Mouse (Mus musculus): ENCODE measurements around the gene Inpp5d.
"Not testable (repeated sequence)": the region's sequence is repeated elsewhere in the genome, so short reads cannot be mapped to it uniquely, and the experiment has no call there.

The Inpp5d gene

GRCm38 (mm10) chr1:87658937-87659617 lies 39.0 kb downstream of the Inpp5d start:
- DNase-seq, result no peak

- DNase-seq, result no peak
Measured at GRCm38 (mm10) chr1:87659618-87659960, 39.5 kb downstream of the Inpp5d start.

GRCm38 (mm10) chr1:87660740-87661139 lies 40.6 kb downstream of the Inpp5d start:
- DNase-seq, result no peak

- no peak for DNase-seq
Measured at GRCm38 (mm10) chr1:87663992-87664391, 43.9 kb downstream of the Inpp5d start.

GRCm38 (mm10) chr1:87667006-87667405 lies 46.9 kb downstream of the Inpp5d start:
- no peak for DNase-seq

GRCm38 (mm10) chr1:87668300-87668699 lies 48.2 kb downstream of the Inpp5d start:
- no peak for DNase-seq

- DNase-seq, result no peak
Measured at GRCm38 (mm10) chr1:87671483-87671882, 51.4 kb downstream of the Inpp5d start.

- DNase-seq, result no peak
Measured at GRCm38 (mm10) chr1:87673822-87674604, 53.9 kb downstream of the Inpp5d start.

GRCm38 (mm10) chr1:87676006-87676405 lies 55.9 kb downstream of the Inpp5d start:
- DNase-seq, result no peak

GRCm38 (mm10) chr1:87679089-87679488 lies 59.0 kb downstream of the Inpp5d start:
- DNase-seq, result no peak

- no peak for DNase-seq
Measured at GRCm38 (mm10) chr1:87680950-87681349, 60.8 kb downstream of the Inpp5d start.

- not testable (repeated sequence) for DNase-seq
Measured at GRCm38 (mm10) chr1:87682473-87682872, 62.4 kb downstream of the Inpp5d start.

- no peak for DNase-seq
Measured at GRCm38 (mm10) chr1:87684071-87684470, 64.0 kb downstream of the Inpp5d start.

- no peak for DNase-seq
Measured at GRCm38 (mm10) chr1:87684791-87685190, 64.7 kb downstream of the Inpp5d start.

- DNase-seq, result no peak
Measured at GRCm38 (mm10) chr1:87686351-87686750, 66.2 kb downstream of the Inpp5d start.

GRCm38 (mm10) chr1:87687009-87687408 lies 66.9 kb downstream of the Inpp5d start:
- no peak for DNase-seq

- DNase-seq, result no peak
Measured at GRCm38 (mm10) chr1:87689661-87690341, 69.7 kb downstream of the Inpp5d start.

GRCm38 (mm10) chr1:87696358-87696757 lies 76.2 kb downstream of the Inpp5d start:
- DNase-seq, result no peak

GRCm38 (mm10) chr1:87698010-87698409 lies 77.9 kb downstream of the Inpp5d start:
- no peak for DNase-seq

GRCm38 (mm10) chr1:87699890-87700448 lies 79.9 kb downstream of the Inpp5d start:
- no peak for DNase-seq

GRCm38 (mm10) chr1:87704230-87704629 lies 84.1 kb downstream of the Inpp5d start:
- DNase-seq, result no peak

GRCm38 (mm10) chr1:87706361-87706760 lies 86.2 kb downstream of the Inpp5d start:
- DNase-seq, result no peak

GRCm38 (mm10) chr1:87709020-87709419 lies 88.9 kb downstream of the Inpp5d start:
- DNase-seq, result no peak
